Mouse (Mus musculus) kidney, adult 8-10 months (tissue): Measurements from ENCODE around the gene Gm49416.
"Not testable (repeated sequence)": the region's sequence is repeated elsewhere in the genome, so short reads cannot be mapped to it uniquely, and the experiment has no call there.

Experiments used
- DNase-seq, 2 experiments: peaks; one replicate each; pipeline ENCODE4 v3.0.0; 2022

Gm49416 gene

DNA sequence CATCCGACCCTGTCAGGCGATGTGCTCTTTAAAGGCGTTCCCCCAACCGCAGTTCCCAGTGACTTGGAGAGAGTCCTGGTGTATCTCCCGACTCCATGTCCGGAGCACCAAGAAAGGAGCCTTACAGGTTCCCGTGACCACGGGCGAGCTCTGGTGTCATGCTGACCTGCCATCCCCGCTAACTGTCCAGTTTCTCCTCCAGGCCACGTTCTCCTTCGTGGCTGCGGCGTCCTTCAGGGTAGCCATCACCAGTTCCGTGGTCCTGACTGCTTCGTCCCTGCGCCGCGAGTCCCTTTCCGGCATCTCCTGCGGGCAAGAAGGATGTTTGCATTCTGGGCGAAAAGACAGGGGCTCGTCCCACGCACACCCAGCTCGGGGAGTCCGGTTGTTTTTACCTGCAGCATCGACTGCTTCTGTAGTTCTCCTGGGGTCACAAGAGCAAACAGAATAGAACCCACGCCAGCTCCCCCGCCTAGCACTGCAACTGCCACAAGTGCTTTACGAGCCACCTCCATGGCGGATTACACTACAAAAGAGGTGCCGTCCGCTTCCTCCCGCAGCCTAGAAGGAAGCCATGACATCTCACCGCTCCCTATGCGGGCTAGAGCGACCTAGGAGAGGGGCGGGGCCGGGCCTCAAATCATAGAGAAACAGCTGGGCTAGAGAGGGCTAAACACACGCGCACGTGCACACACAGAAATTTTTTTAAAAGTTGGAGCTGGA lies 8.3 kb upstream of the Gm49416 start, which contains the start of gene Uqcc3:
Gene Uqcc3 (minus strand): TSS at position 613 of the 723 bp plus-strand sequence.
- peak; percentile 92 to 93 for DNase-seq

DNA sequence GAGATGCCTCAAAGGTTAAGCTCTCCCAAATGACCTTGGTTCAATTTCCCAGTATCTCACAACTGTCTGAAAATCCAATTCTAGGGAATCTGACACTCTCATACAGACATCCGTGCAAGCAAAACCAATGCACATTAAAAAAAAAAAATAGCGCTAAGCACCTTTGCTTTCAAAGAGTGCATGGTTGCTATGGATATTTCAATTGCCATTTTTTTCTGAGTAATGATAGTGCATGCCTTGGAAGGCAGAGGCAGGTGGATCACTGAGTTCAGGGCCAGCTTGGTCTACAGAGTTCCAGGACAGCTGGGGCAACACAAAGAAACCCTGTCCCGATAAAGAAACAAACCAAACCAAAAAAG lies 7.7 kb upstream of the Gm49416 start:
- no peak for DNase-seq

DNA sequence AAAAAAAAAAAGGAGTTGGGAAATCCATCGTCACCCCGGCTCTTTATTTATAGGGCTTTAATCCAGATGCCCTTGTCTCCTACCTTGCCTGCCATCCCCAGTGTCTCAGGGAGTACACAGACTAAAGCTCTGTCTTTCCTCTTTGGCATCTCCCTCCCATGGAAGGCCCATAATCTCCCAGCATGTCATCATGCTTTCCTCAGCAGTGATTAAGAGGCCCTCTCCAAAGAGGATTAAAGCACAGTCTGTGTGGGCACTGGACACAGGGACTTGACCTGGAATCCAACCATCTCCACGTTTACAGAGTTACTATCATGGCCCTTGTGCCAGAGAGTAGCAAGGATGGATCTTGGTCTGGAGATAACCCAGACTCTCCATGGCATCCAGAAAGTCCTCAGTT lies 5.1 kb upstream of the Gm49416 start, which contains the start of the genes Lbhd1 and Gm49403:
Gene Lbhd1 (plus strand): TSS at position 117 of the 400 bp plus-strand sequence.
Gene Gm49403 (plus strand): TSS at position 315 of the 400 bp plus-strand sequence.
- DNase-seq = no peak

DNA sequence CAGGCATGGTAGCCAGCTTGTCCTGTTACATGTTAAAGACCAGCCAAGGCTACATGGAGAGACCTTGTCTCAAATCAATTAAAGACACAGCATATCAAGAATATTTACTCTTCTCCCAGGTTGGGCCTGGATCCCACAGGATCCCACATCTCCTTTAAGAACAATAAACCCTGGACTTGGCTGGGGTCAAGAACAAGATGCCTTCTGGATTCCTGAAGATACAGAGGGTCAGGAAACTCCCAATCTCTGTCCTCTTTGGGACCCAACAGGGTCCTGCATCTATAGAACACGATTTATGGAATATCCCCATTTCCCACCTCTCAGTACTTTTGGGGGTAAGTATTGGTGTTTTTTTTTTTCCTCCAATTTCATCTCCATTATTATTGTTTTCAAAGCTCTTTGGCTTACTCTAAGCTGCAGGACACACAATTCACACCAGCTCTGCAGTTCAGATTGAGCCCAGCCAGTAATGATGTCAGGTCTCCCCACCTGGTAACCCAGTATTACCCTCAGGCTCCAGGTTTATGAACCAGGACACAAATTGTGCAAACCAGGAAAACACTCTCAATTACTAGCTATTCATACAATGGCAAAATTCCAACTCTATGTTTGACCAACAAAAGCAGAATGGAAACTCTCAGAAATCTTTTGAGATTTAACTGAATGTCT lies 1.7 kb upstream of the Gm49416 start:
- DNase-seq = no peak

DNA sequence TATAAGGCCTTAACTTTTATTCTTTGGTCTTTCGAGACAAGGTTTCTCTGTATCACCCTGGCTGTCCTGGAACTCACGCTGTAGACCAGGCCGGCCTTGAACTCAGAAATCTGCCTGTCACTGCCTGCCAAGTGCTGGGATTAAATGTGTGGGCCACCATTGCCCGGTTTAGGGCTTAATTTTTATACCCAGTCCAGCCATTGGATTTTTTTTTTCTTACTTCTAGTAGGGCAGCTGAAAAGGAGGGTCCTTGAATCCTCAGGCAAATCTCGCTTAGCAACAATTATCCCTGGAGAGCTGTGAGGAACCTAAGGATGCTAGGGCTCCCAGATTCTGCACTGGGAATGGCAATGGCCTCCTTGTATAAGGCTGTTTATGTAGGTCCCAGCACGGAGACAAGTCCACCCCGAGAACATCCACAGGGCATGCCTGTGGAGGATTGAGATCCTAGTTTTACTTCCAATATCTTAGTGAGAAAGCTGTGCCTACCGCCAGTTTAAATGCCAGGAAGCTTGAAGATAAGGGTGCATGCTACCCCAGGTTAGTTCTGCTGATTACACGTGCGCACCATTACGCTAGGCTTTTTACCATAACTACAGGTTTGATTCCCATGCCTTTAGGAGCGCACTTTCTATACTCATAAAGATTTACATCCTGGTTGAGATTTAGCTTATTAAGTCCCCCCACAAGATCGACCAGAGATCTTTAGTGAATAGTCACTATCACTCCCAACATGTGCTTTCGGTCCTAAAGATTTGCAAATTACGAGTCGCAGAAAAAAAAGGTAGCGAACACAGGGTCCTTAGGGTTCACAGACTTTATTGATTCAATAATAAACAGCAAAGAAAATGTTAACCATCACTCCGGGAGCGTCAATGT lies 902 bp upstream of the Gm49416 start:
- no peak for DNase-seq

DNA sequence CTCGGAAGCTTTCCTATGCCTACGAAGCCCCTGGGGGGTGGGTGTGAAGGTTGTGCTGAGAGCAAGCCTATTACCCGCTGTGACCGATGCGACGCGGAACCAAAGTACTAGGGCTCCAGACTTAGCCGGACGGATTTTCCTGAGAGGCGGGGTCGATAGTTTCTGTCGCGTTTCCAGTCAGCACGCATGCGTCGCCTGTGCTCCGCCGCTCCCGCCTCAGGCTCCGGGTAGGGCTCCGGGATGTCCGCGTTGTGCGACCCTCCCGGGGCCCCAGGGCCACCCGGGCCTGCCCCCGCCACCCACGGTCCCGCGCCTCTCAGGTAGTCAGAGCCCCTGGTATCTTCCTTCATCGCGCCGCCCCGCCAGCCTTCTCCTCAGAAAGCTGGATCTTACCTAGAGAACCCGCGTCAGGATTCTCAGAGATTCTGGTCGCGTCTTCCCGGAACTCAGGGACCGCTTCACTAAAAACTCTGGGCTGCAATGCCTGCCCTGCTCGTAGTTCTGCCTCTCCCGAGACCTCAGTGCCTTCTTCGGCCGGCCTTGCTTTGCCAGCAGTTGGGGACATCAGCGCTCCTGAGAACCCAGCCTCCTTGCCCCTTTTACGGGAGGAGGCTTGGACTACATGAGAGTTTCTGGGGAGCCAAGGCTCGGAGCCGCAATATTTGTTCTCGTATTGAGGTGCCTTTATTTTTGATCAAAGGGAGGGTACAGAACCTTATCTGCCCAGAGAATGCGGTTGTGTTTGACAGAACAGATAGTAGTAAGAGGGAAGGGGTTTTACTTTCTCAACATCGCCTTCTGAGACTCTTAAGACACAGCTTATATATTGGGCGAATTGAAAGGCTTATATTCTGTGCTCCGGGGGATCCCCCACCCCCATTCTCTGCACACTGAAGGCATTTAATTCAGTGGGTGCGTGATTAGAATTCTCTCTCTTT lies 4.4 kb downstream of the Gm49416 start, which contains the start of gene Ints5:
Gene Ints5 (plus strand): TSS at position 177 of the 938 bp plus-strand sequence.
- peak; percentile 75 to 84 for DNase-seq

DNA sequence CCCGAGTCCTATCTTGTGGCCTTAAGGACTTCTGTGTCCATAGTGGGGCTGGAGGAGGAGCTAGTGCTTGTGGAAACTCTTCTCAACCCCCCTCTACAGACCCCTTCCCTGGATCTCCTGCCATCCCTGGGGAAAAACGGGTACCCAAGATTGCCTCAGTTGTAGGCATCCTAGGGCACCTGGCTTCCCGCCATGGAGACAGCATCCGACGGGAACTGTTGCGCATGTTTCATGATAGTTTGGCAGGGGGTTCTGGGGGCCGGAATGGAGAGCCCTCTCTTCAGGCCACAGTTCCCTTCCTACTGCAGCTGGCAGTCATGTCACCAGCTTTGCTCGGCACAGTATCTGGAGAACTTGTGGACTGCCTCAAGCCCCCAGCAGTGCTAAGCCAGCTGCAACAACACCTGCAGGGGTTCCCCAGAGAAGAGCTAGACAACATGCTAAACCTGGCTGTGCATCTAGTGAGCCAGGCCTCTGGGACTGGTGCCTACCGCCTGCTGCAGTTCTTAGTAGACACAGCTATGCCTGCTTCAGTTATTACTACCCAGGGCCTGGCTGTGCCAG lies 6.8 kb downstream of the Gm49416 start:
- no peak for DNase-seq

DNA sequence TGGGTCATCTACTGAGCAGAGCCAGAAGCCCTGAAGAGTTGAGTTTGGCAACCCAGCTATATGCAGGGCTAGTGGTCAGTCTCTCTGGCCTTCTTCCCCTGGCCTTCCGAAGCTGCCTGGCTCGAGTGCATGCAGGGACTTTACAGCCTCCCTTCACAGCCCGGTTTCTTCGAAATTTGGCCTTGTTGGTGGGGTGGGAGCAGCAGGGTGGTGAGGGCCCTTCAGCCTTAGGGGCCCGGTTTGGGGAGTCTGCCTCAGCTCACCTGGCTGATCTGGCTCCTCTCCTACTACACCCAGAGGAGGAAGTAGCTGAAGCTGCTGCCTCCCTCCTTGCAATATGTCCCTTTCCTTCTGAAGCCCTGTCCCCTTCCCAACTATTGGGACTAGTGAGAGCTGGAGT lies 7.5 kb downstream of the Gm49416 start:
- DNase-seq = not testable (repeated sequence)

DNA sequence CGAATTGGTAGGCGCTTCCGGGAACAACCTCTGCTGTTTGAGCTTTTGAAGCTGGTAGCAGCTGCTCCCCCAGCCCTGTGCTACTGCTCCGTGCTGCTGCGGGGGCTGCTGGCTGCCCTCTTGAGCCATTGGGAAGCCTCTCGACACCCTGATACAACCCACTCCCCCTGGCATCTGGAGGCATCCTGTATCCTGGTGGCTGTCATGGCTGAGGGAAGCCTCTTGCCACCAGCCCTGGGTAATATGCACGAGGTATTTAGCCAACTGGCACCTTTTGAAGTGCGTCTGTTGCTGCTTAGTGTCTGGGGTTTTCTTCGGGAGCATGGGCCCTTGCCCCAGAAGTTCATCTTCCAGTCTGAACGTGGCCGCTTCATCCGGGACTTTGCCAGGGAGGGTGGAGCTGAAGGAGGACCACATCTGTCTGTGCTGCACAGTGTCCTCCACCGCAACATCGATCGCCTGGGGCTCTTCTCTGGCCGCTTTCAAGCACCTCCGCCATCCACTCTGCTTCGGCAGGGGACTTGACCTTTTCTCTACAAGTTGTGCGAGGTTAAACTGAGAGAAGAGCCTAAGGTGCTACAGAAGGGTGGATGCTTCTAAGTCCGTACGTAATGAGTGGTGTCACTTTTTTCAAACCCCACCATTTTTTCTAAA lies 8.6 kb downstream of the Gm49416 start:
- DNase-seq = peak; percentile 41 to 53

DNA sequence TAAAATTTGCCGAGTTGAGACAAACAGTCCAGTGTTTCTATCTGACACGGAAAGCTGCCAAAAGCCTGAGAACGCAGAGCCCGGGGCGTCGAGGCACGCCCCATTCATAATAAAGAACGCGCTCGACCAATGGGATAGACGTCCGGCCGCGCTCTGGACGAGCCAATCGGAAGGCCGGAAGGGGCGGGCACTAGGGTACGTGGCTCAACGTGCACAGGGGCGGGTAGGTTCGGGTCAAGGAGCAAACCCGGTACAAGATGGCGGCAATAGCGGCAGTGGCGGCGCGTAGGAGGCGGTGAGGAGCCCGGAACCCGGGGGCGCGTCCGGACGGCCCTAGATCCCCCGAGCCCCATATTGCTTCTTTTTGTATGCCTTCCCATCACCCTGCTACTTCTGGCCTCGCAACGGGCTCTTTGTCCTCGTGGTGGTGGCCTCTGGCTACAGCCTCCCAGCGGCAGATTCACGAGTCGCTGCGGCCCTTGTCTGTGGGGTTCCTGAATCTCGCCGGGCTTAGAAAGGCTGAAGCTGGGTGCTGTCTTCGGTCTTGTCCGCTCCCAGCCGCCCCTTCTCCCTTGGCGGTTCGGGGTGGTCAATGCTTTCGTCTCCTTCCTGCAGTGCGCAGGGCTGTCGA lies 9.3 kb downstream of the Gm49416 start, which contains the start of gene Ganab:
Gene Ganab (plus strand): TSS at position 207 of the 631 bp plus-strand sequence.
- peak; percentile 97 for DNase-seq

DNA sequence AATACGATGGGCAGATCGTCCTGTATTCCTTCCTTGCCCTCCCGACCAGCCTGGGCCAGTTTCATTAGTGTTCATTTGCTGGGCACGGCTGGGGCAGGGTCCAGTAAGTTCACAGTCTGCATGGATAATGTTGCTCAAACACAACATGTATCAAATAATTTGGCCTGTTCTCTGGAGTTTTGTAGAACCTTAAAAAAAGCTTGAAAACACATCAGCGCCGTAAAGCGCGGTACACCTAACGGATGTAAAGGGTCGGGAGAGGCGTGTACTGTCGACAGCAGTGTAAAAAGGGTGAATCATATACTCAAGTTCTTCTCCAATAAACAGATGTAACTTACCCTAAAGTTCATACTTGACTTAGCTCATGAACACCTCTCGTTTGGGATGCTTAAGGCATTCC lies 9.8 kb downstream of the Gm49416 start:
- no peak for DNase-seq

DNA sequence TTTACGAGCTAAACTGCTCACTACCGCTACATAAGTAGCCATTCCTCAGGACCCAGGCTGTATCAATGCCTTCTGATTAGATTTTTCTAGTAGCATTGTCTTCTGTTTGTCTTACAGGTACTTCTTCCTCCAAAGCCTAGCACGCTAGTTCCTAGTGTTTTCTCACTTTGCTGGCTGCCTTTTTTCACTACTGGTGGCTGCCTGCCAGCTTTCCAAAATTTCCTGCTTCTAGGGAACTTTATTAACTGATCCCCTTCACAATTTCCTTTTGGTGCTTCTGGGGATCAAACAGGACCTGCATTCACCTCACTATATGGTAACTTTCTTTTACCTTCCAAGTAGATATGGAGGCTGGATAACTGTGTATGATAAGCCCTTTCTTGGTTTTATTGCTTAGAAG lies 10.4 kb downstream of the Gm49416 start:
- no peak for DNase-seq

DNA sequence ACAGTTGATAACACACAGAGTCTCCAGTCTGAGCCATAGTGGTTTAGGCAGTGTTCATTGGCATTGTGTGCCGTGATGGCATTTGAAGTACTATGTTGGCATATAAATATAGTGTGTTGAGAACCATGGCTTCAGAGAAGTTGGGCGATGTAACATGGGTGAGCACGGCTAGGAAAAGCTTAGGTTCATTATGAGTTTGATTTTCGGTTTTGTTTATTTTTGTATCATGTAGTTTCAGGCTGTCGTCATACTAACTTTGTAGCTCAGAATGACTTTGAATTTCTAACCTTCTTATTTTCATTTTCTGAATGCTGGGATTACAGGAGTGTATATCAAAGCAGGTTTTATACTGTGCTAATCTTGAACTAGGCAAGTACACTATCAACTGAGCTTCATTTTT lies 14.7 kb downstream of the Gm49416 start:
- no peak for DNase-seq

DNA sequence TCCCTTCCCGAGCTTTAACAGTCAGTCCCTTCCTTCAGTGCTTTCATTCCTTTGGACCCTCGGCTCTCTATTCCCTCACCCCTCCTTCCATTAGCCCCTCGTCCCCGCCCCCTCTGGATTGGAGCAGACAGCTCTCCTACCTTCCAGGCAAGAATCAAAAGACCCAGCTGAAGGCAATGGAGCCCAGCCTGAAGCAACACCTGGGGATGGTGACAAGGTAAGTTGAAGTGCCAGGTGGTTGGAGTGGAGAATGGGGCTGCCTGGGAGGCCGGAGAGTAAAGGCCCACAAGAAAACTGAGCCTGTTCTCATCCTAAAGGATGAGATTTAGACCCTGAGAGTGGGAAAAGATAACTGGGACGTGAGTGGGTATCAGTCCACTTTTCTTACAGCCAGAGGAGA lies 19.8 kb downstream of the Gm49416 start:
- DNase-seq = no peak

DNA sequence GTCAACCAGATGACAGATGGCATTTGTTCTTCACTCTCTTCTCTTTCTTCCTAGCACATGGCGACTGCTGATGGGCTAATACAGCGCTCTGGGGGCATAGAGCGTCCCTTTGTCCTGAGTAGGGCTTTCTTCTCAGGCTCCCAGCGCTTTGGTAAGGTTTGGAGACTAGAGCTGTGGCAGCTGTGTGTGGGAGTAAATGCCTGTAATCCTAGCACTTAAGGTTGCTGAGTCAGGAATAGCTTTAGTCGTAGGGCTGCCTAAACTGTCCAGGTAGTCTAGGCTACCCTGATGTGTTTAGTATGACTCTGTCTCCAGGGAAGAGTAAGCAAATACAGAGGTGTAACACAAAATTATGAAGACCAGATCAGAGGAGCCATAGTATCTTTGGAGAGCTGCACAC lies 23.1 kb downstream of the Gm49416 start:
- DNase-seq = no peak

DNA sequence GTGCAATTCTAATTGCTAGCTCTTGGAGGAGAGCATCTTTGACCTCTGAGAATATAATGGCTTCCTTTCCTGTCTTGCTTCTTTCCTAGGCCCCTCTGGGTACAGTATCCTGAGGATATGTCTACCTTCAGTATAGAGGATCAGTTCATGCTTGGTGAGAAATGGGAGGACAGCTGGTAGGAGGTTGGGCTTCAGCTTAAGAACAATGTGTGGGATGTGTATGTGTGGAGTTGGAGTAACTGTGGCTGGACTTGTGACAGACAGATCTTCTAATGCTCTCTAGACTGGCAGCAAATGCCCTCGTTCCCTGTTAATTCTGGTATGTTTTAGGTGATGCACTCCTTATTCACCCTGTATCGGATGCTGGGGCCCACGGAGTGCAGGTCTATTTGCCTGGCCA lies 25.5 kb downstream of the Gm49416 start:
- no peak for DNase-seq

DNA sequence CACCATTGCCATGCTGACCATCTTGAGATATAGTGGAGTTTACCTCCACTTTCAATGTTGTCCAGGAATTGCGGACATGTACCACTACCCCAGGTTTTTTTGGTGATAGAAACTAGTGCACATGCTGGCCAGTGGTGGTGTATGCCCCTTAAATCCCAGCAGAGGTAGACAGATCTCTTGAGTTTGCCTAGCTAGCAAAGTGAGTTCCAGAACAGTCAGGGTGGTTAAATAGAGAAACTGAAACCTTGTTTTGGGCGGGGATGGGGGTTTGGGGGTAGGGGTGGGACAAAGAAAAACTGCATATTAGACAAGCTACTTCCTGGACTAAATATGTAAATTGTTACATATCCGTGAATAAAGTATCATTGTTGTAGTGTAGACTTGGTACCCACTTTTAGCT lies 30.3 kb downstream of the Gm49416 start:
- no peak for DNase-seq

DNA sequence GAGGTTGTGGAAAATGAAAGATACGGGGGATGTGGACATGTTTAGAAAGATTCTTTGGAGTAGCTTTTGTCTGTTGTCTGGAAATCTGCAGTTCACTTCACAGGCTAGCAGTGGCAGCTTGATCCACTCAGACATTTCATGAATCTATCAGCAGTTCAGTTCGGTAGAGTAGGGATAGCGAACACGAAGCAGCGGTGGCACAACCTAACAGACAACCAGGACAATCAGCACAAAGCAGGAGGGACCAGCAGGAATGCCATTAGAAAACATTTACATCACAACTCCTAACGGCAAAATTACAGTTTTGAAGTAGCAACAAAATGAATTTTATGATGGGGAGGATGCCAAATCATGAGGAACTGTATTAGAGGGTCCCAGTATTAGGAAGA lies 31.0 kb downstream of the Gm49416 start:
- no peak for DNase-seq

DNA sequence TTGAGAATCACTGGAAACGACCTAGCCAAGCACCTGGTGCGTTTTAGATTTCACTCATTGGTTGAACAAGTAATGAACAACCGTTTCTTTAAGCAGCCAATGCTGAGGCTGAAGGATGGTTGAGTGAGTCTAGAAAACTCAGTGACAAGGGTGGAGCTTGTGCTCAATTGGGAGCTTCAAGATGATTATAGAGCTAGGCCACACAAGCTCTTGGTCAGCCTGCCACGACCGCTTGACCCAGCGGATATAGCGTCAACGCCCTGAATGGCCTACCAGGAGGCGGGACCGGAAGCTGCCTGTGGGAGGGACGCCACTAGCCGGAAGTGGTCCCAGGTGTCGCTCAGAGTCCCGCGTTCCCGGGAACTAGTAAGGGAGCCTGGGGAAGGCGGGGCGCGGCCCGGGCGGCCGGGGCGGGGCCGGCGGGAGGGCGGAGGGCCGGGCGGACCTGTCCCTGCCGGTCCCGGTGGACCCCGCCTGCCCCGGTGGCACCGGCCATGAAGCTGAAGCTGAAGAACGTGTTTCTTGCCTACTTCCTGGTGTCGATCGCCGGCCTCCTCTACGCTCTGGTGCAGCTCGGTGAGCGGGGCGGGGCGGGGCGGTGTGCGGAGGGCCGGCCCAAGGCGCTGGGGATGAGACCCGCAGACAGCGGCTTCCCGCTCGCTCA lies 31.5 kb downstream of the Gm49416 start, which contains the start of gene B3gat3:
Gene B3gat3 (plus strand): TSS at position 302 of the 664 bp plus-strand sequence.
- peak; percentile 96 to 97 for DNase-seq

DNA sequence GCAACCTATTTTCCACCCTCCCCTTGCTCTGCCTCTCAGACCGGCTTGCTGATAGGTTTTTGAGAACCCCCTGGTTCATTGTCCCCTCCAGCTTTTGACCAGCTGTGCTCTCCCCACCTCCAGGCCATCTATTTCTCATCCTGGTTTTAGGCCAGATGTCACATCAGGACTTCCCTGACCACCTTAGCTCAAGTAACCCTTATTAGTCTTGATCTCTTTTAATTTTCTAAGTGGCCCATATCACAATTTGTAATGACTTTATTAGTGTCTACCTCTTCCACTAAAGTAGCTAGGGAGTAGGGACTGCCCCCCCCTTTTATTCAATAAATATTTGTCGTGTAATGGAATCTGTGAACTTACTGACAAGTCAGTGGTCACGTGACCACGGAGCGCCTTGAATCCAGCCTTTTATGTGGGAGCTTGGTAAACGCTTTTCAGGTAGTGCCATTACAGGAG lies 32.1 kb downstream of the Gm49416 start:
- no peak for DNase-seq
